Mouse (Mus musculus) kidney, postnatal 0 days (tissue): ENCODE results near the gene Gpa33. TPM values are rescaled to one million over a fixed set of nuclear protein-coding genes. Genes with fewer than 3 reads are reported as not detected.

Source experiments
- ATAC-seq: fragments of 200-750 bp; cut with Nextera tagmentation; replicated peaks from 2 replicates; pipeline ENCODE4 v1.8.0; 2017; ENCODE audit warnings: low read depth, moderate number of reproducible peaks, moderate TSS enrichment, moderate library complexity; ENCODE audit not compliant: low FRiP score
- DNase-seq: peaks from one replicate; pipeline ENCODE4 v3.0.0-alpha.2; 2016; ENCODE audit warnings: low spot score
- H3K27ac ChIP-seq: fragments of 300-500 bp; sonication (generic); 2 replicates; pipeline ENCODE4 v1.5.1; 2014; ENCODE audit warnings: mild to moderate bottlenecking
- H3K27me3 ChIP-seq: fragments of 300-500 bp; sonication (generic); 2 replicates; pipeline ENCODE4 v1.6.1; 2014; ENCODE audit warnings: low read length, mixed read lengths; ENCODE audit not compliant: insufficient read depth
- H3K36me3 ChIP-seq: fragments of 300-500 bp; sonication (generic); 2 replicates; pipeline ENCODE4 v1.6.1; 2014; ENCODE audit warnings: low read length, mixed read lengths; ENCODE audit not compliant: insufficient read depth
- H3K4me1 ChIP-seq: fragments of 300-500 bp; sonication (generic); replicated peaks from 2 replicates; pipeline ENCODE4 v1.6.1; 2014; ENCODE audit warnings: antibody characterized with exemption, low read length, mixed read lengths; ENCODE audit not compliant: insufficient read depth
- H3K4me2 ChIP-seq: fragments of 300-500 bp; sonication (generic); 2 replicates; pipeline ENCODE4 v1.6.1; 2014; ENCODE audit warnings: mild to moderate bottlenecking, low read length, moderate library complexity, mixed read lengths
- H3K4me3 ChIP-seq: fragments of 300-500 bp; sonication (generic); replicated peaks from 2 replicates; pipeline ENCODE4 v1.5.1; 2014; ENCODE audit warnings: low read depth, low read length
- H3K9ac ChIP-seq: fragments of 300-500 bp; sonication (generic); 2 replicates; pipeline ENCODE4 v1.6.1; 2014; ENCODE audit warnings: low read depth, low read length
- H3K9me3 ChIP-seq: fragments of 300-500 bp; sonication (generic); replicated peaks from 2 replicates; pipeline ENCODE4 v1.6.1; 2016; ENCODE audit warnings: low read length, inconsistent platforms, mixed read lengths
- CTCF ChIP-seq: IDR thresholded peaks from 2 replicates; pipeline ENCODE4 v1.5.1; 2016; ENCODE audit warnings: antibody characterized with exemption, low read depth, mild to moderate bottlenecking, moderate library complexity
- WGBS: fragments of 180-500 bp; shearing (Covaris S2); extraction: QIAGEN DNeasy Blood & Tissue Kit; methylation state at CpG from one replicate; pipeline ENCODE4 v1.1.7; 2014; 5-methylcytosine and 5-hydroxymethylcytosine counted together
- polyA plus RNA-seq: library from polyadenylated mRNA; unstranded; fragments of >200 nt; fragmentation: Nextera tagmentation; extraction: Ambion mirVana; gene quantifications from 2 replicates; pipeline ENCODE4 v1.2.1, GENCODE M21; 2015

The Gpa33 gene
- polyA plus RNA-seq, result 0.94 and 1.1 TPM in 2 replicates

DNA sequence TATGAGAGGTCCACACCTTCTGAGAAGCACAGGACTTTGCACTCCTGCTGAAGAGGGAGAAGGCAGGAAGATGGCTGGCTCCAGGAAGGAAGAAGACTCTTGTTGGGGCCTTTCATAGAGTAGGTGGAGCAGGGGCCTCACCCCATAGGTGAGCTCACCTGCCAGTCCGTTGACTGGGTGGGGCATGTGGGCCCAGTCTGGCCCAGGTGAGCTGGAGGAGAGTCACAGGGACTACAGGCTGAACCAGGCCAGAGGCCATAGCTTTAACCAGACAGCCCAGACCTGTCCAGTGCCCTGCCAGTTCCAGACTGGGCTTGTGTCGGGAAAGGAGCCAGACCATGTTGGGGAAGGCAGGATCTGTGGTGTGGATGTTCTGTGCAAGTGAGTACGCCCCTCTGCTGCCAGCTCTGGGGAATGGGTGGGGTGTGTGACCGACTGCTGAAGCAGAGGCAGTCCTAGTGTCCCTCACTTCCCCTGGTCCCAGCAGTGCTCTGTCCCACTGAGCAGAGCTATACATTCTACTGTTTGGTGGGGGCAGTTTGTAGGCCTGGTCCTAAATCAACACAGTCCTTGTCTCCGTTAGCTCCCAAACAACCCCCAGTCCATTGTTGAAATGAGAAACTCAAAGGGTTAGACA, at the start of gene Gpa33:
TSS of gene Gpa33 (plus strand) at position 15 of the 637 bp plus-strand sequence.
- Histone ChIP-seq H3K4me3 (no peak within 1 kb of the TSS), H3K9me3 (no peaks in the 10 kb centered on the region), H3K4me1 (no peaks in the 10 kb centered on the region; the same call in 1 of the 2 replicates), H3K27me3 (no peaks in the 10 kb centered on the region), H3K36me3 (no peaks in the 10 kb centered on the region), H3K9ac (no peak within 1 kb of the TSS), H3K4me2 (no peak within 1 kb of the TSS), H3K27ac (no peak within 1 kb of the TSS)
- 85% methylated on average over 5 of the region's 5 CpGs for WGBS
- ATAC-seq, result no peak
- DNase-seq, result no peak
- TF ChIP-seq CTCF, result no peak

DNA sequence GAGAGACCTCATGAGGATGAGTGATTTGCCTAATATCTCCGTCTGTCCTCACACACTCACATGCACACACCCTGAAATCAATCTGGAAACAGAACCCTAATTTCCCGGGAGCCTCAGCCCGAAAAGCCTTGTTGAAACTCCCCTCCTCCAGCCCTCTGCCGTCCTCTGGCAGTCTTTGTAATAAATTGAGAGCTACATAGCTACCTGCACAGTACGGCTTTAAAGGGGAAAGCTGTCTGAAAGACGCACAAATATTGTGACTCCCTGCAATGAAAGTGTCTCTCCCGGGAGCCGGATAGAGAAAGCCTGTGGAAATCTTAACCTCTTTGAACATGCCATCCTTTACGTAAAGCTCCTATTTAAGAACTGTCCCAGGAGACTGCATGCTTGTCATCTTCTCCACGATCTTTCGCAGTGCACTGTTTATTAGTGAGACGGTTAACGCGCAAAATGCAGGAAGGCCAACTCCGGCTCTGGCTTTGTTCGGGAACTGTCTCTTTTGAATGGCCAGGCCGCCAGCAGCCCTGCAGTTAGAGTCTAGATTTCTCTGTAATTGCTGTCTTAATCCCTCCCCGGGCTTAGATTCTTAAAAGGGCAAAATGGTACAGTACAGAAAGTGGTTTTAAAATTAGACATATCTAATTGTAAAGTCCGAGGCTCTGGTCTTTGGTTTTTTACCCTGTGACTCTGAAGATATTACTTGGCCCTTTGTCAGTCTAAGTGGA, 41.4 kb upstream of the Gpa33 start:
- 72% methylated on average over 19 of the region's 19 CpGs for WGBS
- no peak for DNase-seq
- H3K9me3 ChIP-seq, result no peaks in the 10 kb centered on the region

DNA sequence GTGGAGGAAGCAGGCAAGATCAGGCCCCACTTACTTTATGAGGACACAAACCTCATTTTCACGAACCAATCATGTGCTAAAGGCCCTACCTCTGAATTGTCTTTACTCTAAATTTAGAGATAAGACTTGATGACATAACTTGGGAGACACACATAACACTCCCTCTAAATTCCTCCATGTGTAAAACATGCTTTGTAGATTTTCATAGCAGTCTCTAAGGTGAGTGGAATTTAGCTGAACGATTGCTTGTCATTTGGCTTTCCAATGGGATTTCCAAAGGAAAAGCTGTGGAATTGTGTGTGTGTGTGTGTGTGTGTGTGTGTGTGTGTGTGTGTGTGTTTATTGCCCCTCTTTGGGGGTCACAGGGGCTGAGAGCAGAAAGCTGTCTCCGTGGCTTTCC, 40.7 kb upstream of the Gpa33 start:
- no peak for ATAC-seq
- Histone ChIP-seq H3K4me1 (no peaks in the 10 kb centered on the region), H3K27ac (no peak overlapping the region), H3K4me3 (no peak overlapping the region), H3K36me3 (no peaks in the 10 kb centered on the region), H3K9me3 (no peaks in the 10 kb centered on the region), H3K9ac (no peak overlapping the region), H3K4me2 (no peak overlapping the region), H3K27me3 (no peaks in the 10 kb centered on the region)
- no peak for TF ChIP-seq CTCF
- no peak for DNase-seq
- WGBS, result 60% methylated on average over 3 of the region's 3 CpGs

More for the DNA sequence above, 41.4 kb upstream of the Gpa33 start:
- Histone ChIP-seq H3K4me1 (no peaks in the 10 kb centered on the region), H3K9ac (no peak overlapping the region), H3K4me3 (no peak overlapping the region), H3K4me2 (no peak overlapping the region), H3K36me3 (no peaks in the 10 kb centered on the region), H3K27me3 (no peaks in the 10 kb centered on the region), H3K27ac (no peak overlapping the region)
- ATAC-seq, result no peak
- no peak for TF ChIP-seq CTCF

DNA sequence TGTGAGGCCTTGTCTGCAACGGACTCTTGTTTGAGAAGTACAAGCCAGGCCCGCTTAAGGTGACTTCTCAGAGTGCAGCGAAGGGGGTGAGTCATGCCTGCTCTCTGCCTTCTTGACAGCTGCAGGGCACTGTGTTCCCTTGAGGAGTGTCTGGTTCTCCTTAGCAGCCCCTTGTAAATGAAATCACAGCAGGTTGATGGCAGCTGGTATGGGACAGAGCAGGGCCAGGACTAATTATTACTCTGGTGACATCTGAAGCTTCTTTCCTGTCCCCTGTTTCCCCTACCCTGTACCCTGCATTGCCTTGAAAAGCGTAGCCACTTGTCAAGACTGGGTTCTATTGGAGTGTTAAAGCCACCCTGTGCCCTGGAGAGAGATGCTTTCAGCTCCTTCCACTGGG, 40.3 kb upstream of the Gpa33 start:
- TF ChIP-seq CTCF, result no peak
- DNase-seq (no peak), ATAC-seq (no peak)
- Histone ChIP-seq H3K4me2 (no peak overlapping the region), H3K36me3 (no peaks in the 10 kb centered on the region), H3K9me3 (no peaks in the 10 kb centered on the region), H3K27ac (no peak overlapping the region), H3K9ac (no peak overlapping the region), H3K4me3 (no peak overlapping the region), H3K4me1 (no peaks in the 10 kb centered on the region), H3K27me3 (no peaks in the 10 kb centered on the region)
- WGBS, result 52% methylated on average over 4 of the region's 4 CpGs

DNA sequence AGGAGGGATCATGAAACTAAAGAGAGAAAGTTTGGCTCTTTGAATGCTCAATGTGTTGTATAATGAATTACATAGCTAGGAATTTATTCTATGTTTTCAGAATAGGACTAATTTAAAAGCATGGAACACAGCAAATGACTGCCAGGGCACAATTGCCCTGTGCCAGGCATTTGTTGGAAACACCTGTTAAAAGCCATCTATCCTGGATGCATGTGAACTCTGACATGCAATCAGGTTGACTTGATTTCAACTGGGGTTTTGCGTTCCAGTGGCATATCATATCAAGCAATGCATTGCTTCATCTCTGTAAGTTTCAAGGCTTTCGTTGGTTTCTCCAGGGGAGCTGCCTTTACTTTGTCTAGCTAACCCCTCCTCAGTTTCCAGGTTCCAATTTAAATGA, 39.7 kb upstream of the Gpa33 start:
- no peak for TF ChIP-seq CTCF
- Histone ChIP-seq H3K9ac (no peak overlapping the region), H3K9me3 (no peaks in the 10 kb centered on the region), H3K36me3 (no peaks in the 10 kb centered on the region), H3K27me3 (no peaks in the 10 kb centered on the region), H3K4me2 (no peak overlapping the region), H3K27ac (no peak overlapping the region), H3K4me1 (no peaks in the 10 kb centered on the region), H3K4me3 (no peak overlapping the region)
- no peak for ATAC-seq
- 80% methylated on average over 2 of the region's 2 CpGs for WGBS
- DNase-seq, result no peak

DNA sequence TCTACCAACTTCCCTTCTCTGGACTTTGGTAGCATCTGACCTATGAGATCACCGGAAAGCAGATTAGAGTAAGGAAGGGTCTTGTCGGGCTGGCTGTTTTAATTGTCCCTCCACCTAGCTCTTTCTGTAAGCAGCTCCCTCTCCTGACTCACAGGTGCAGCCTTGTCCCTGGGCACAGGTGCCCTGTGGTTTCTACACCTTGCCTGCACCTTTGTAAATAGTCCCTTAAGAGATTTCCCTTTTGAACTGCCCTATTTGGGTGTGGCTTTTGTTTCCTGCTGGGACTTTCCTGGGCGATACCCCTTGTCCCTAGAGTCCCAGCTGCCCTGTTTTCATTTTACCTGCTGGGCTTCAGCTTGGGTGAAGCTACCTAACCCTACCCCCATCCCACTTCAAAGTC, 35.6 kb upstream of the Gpa33 start:
- no peak for TF ChIP-seq CTCF
- no peaks in the 10 kb centered on the region for H3K27me3 ChIP-seq
- H3K4me3 ChIP-seq, result no peak overlapping the region
- no peak overlapping the region for H3K27ac ChIP-seq
- DNase-seq (no peak), ATAC-seq (no peak)
- H3K9ac ChIP-seq, result no peak overlapping the region
- no peaks in the 10 kb centered on the region for H3K36me3 ChIP-seq
- 85% methylated on average over 3 of the region's 3 CpGs for WGBS
- H3K4me1 ChIP-seq, result no peaks in the 10 kb centered on the region
- no peaks in the 10 kb centered on the region for H3K9me3 ChIP-seq
- H3K4me2 ChIP-seq, result no peak overlapping the region
